Comparison of ENCODE assay signal across 11 mouse cellular contexts in the genomic region with DNA sequence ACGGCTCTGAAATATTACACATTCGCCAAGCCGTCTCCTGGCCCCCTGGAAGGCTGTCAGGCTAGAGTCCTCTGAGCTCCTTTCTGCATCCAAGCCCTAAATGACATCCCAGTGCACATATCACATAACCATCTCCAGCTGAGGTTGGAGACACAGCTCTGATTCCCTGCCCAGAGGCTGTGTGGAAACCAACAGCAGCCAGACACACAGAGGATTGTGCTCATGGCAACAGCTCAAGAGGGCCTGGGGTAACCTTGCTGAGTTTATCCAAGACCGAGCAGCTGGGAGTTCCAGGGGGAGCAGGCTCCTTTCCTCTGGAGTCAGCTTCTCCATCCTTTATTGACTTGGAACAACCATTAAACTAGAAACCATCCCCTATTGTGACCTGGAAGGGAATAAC.
DNase-seq lines count a peak whose midpoint lies in the region; ATAC-seq and TF ChIP-seq lines count a peak whose summit lies in the region.
"Had no signal": no experiment of that assay in that cellular context is flagged by ENCODE, and none has a peak within 500 bp of the region (broad histone marks: within the 10 kb centered on the region; RNA-seq: fewer than 3 reads in every experiment).

No protein-coding gene starts in this region.

- WGBS in lung, embryonic 16.5 days, result 46% methylated on average over 4 of the region's 4 CpGs

- no peak overlapping the region for H3K27ac ChIP-seq in lung, embryonic 16.5 days (ENCODE audit: low read length)
- H3K27ac ChIP-seq in layer of hippocampus, adult 2 months, result no peak overlapping the region
- H3K27ac ChIP-seq: embryonic facial prominence, embryonic 12.5 days had no signal

- no peak overlapping the region for H3K4me3 ChIP-seq in lung, embryonic 16.5 days (ENCODE audit: low read length)
- H3K4me3 ChIP-seq in layer of hippocampus, adult 2 months, result no peak overlapping the region
- H3K4me3 ChIP-seq: embryonic facial prominence, embryonic 12.5 days had no signal

- TF ChIP-seq CTCF in layer of hippocampus, adult 2 months (conservative IDR thresholded peaks at IDR 0.05), result no peak

- H3K36me3 ChIP-seq in lung, embryonic 16.5 days (ENCODE audit: control insufficient read depth, insufficient read depth, low read length), result no peaks in the 10 kb centered on the region
- H3K36me3 ChIP-seq: embryonic facial prominence, embryonic 12.5 days; G1E had no signal

- peak; percentile 44 to 58 for DNase-seq in cerebellum, postnatal 10 days
- DNase-seq in cerebellum, postnatal 25 days, result no peak
- DNase-seq in lung, postnatal 25 days (ENCODE audit: low spot score), result no peak
- peak; percentile 35 to 74 for DNase-seq in gastrocnemius, postnatal 4 days (ENCODE audit: low spot score in 2 of 2)
- DNase-seq in lung, postnatal 36 days, result peak; percentile 3
- DNase-seq in frontal cortex, postnatal 25 days (ENCODE audit: low spot score in 2 of 2), result no peak
- no peak for DNase-seq in layer of hippocampus, adult 2 months (ENCODE audit: low spot score in 2 of 2)
- DNase-seq: thymus, postnatal 25 days had no signal

- no peaks in the 10 kb centered on the region for H3K9me3 ChIP-seq in lung, embryonic 16.5 days (ENCODE audit: control insufficient read depth, low read length)
- H3K9me3 ChIP-seq: embryonic facial prominence, embryonic 12.5 days had no signal

- H3K4me1 ChIP-seq in lung, embryonic 16.5 days (replicated peaks; ENCODE audit: control insufficient read depth, insufficient read depth, low read length), result no peaks in the 10 kb centered on the region
- H3K4me1 ChIP-seq: embryonic facial prominence, embryonic 12.5 days had no signal

- no peaks in the 10 kb centered on the region for H3K27me3 ChIP-seq in lung, embryonic 16.5 days (ENCODE audit: control insufficient read depth, insufficient read depth, low read depth, low read length)
- H3K27me3 ChIP-seq: embryonic facial prominence, embryonic 12.5 days had no signal

- peak; percentile 71 for ATAC-seq in lung, embryonic 16.5 days (ENCODE audit: low read depth)

- H3K9ac ChIP-seq in lung, embryonic 16.5 days (ENCODE audit: low read length), result no peak overlapping the region
- H3K9ac ChIP-seq: embryonic facial prominence, embryonic 12.5 days had no signal

- no peak overlapping the region for H3K4me2 ChIP-seq in lung, embryonic 16.5 days (ENCODE audit: low read depth, low read length)
- H3K4me2 ChIP-seq: embryonic facial prominence, embryonic 12.5 days had no signal

Comparison
In these comparisons a context has a peak if more than half of its experiments do, and no peak if none do; other contexts are left out.
1. DNase-seq: peak in cerebellum, postnatal 10 days (2 of 2), gastrocnemius, postnatal 4 days (2 of 2) and lung, postnatal 36 days (single experiment); none in cerebellum, postnatal 25 days (0 of 2), lung, postnatal 25 days (single experiment), frontal cortex, postnatal 25 days (0 of 2) and layer of hippocampus, adult 2 months (0 of 2).